Mouse (Mus musculus) heart, postnatal 0 days (tissue): ENCODE results near the gene Efemp2. TPM values are rescaled to one million over a fixed set of nuclear protein-coding genes. Genes with fewer than 3 reads are reported as not detected.
A peak's percentile ranks its signal among the peaks of the same experiment; 100 is the strongest.

Experiments used
- ATAC-seq: fragments of 200-750 bp; cut with Nextera tagmentation; 2 replicates; pipeline ENCODE4 v1.8.0; 2017; ENCODE audit warnings: low read depth, moderate number of reproducible peaks, moderate library complexity; ENCODE audit not compliant: insufficient read depth
- DNase-seq: peaks from one replicate; pipeline ENCODE4 v3.0.0-alpha.2; 2016; ENCODE audit warnings: low spot score
- H3K27ac ChIP-seq: fragments of 300-500 bp; sonication (generic); 2 replicates; pipeline ENCODE4 v1.5.1; 2014; ENCODE audit warnings: low read depth, mild to moderate bottlenecking
- H3K27me3 ChIP-seq: fragments of 300-500 bp; sonication (generic); 2 replicates; pipeline ENCODE4 v1.6.1; 2014; ENCODE audit warnings: low read length, mixed read lengths; ENCODE audit not compliant: control insufficient read depth, insufficient read depth
- H3K36me3 ChIP-seq: fragments of 300-500 bp; sonication (generic); replicated peaks from 2 replicates; pipeline ENCODE4 v1.6.1; 2014; ENCODE audit warnings: low read length, mixed read lengths; ENCODE audit not compliant: control insufficient read depth, insufficient read depth
- H3K4me1 ChIP-seq: fragments of 300-500 bp; sonication (generic); 2 replicates; pipeline ENCODE4 v1.6.1; 2014; ENCODE audit warnings: antibody characterized with exemption; ENCODE audit not compliant: control insufficient read depth, insufficient read depth
- H3K4me2 ChIP-seq: fragments of 300-500 bp; sonication (generic); 2 replicates; pipeline ENCODE4 v1.6.1; 2014; ENCODE audit warnings: low read depth, mild to moderate bottlenecking, low read length, moderate library complexity
- H3K4me3 ChIP-seq: fragments of 300-500 bp; sonication (generic); 2 replicates; pipeline ENCODE4 v1.5.1; 2014; ENCODE audit warnings: low read depth, low read length
- H3K9ac ChIP-seq: fragments of 300-500 bp; sonication (generic); replicated peaks from 2 replicates; pipeline ENCODE4 v1.6.1; 2014; ENCODE audit warnings: low read depth, low read length, mixed read lengths
- H3K9me3 ChIP-seq: fragments of 300-500 bp; sonication (generic); replicated peaks from 2 replicates; pipeline ENCODE4 v1.6.1; 2016; ENCODE audit warnings: low read length; ENCODE audit not compliant: control insufficient read depth
- CTCF ChIP-seq: IDR thresholded peaks from 2 replicates; pipeline ENCODE4 v1.5.1; 2016; ENCODE audit warnings: antibody characterized with exemption, control low read depth, low read depth
- EP300 ChIP-seq: IDR thresholded peaks from 2 replicates; pipeline ENCODE4 v1.6.1; 2016; ENCODE audit warnings: antibody characterized with exemption, low read depth
- WGBS: fragments of 180-500 bp; shearing (Covaris S2); extraction: QIAGEN DNeasy Blood & Tissue Kit; methylation state at CpG from one replicate; pipeline ENCODE4 v1.1.7; 2014; 5-methylcytosine and 5-hydroxymethylcytosine counted together
- polyA plus RNA-seq: library from polyadenylated mRNA; unstranded; fragments of >200 nt; fragmentation: Nextera tagmentation; extraction: Ambion mirVana; gene quantifications from 2 replicates; pipeline ENCODE4 v1.2.1, GENCODE M21; 2015
- total RNA-seq: library from RNA; depleted of rRNA; stranded (reverse); fragments of >200 nt; gene quantifications from 2 replicates; pipeline ENCODE4 v1.2.3, GENCODE M21; 2014; ENCODE audit warnings: low replicate concordance

The Efemp2 gene
- total and polyA plus RNA-seq, 2 experiments from 2014 or later: 32.2 to 46.8 TPM

GRCm38 (mm10) chr19:5511074-5511632 lies 37.4 kb downstream of the Efemp2 start:
- no peak for ATAC-seq
- Histone ChIP-seq H3K4me1 (peaks cover 30% of the 10 kb centered on the region), H3K27ac (peak overlapping the region; percentile 59), H3K9me3 (no peaks in the 10 kb centered on the region), H3K36me3 (no peaks in the 10 kb centered on the region), H3K27me3 (no peaks in the 10 kb centered on the region), H3K4me2 (peak overlapping the region; percentile 92), H3K4me3 (peak overlapping the region; percentile 55), H3K9ac (peak overlapping the region; percentile 62)
- WGBS: 43% methylated on average over 15 of the region's 15 CpGs
- TF ChIP-seq CTCF (no peak), EP300 (no peak)
- DNase-seq: peak; percentile 28

GRCm38 (mm10) chr19:5512091-5513004 lies 38.6 kb downstream of the Efemp2 start:
- Histone ChIP-seq H3K36me3 (no peaks in the 10 kb centered on the region), H3K4me1 (peaks cover 30% of the 10 kb centered on the region), H3K27ac (peak overlapping the region; percentile 20), H3K4me2 (peak overlapping the region; percentile 21), H3K9ac (no peak overlapping the region), H3K4me3 (peak overlapping the region; percentile 3; the same call in 1 of the 2 replicates), H3K9me3 (no peaks in the 10 kb centered on the region), H3K27me3 (no peaks in the 10 kb centered on the region)
- TF ChIP-seq EP300 (no peak), CTCF (no peak)
- ATAC-seq (no peak), DNase-seq (no peak)
- WGBS: 56% methylated on average over 12 of the region's 12 CpGs

- Histone ChIP-seq H3K27ac (no peak overlapping the region; the same call in 1 of the 2 replicates), H3K27me3 (no peaks in the 10 kb centered on the region), H3K9ac (no peak overlapping the region), H3K4me1 (peaks cover 30% of the 10 kb centered on the region), H3K4me2 (peak overlapping the region; percentile 21), H3K9me3 (no peaks in the 10 kb centered on the region), H3K4me3 (no peak overlapping the region), H3K36me3 (no peaks in the 10 kb centered on the region)
- ATAC-seq: no peak
- WGBS: 77% methylated on average over 3 of the region's 3 CpGs
- no peak for DNase-seq
- TF ChIP-seq EP300: no peak
- TF ChIP-seq CTCF: no peak
These were observed 39.2 kb downstream of the Efemp2 start for GRCm38 (mm10) chr19:5513005-5513349.

GRCm38 (mm10) chr19:5515840-5516777 lies 42.4 kb downstream of the Efemp2 start:
- ATAC-seq: no peak
- WGBS: 91% methylated on average over 7 of the region's 7 CpGs

GRCm38 (mm10) chr19:5516906-5517505 lies 43.3 kb downstream of the Efemp2 start:
- no peak overlapping the region for H3K4me3 ChIP-seq
- DNase-seq (no peak), ATAC-seq (no peak)
- H3K9me3 ChIP-seq: no peaks in the 10 kb centered on the region
- no peak overlapping the region for H3K4me2 ChIP-seq
- peaks cover 8% of the 10 kb centered on the region for H3K4me1 ChIP-seq
- no peak overlapping the region for H3K27ac ChIP-seq
- H3K27me3 ChIP-seq: no peaks in the 10 kb centered on the region
- WGBS: 77% methylated on average over 8 of the region's 8 CpGs
- no peaks in the 10 kb centered on the region for H3K36me3 ChIP-seq
- no peak overlapping the region for H3K9ac ChIP-seq
- TF ChIP-seq CTCF (no peak), EP300 (no peak)

More at GRCm38 (mm10) chr19:5515840-5516777, 42.4 kb downstream of the Efemp2 start:
- no peaks in the 10 kb centered on the region for H3K9me3 ChIP-seq
- H3K36me3 ChIP-seq: no peaks in the 10 kb centered on the region
- no peak overlapping the region for H3K4me3 ChIP-seq
- no peak for DNase-seq
- no peak for TF ChIP-seq CTCF
- no peak for TF ChIP-seq EP300
- peaks cover 15% of the 10 kb centered on the region for H3K4me1 ChIP-seq
- no peak overlapping the region for H3K4me2 ChIP-seq
- no peak overlapping the region for H3K27ac ChIP-seq
- no peaks in the 10 kb centered on the region for H3K27me3 ChIP-seq
- no peak overlapping the region for H3K9ac ChIP-seq
